Mouse (Mus musculus): ENCODE results near the gene Mrpl11. TPM values are rescaled to one million over a fixed set of nuclear protein-coding genes. Genes with fewer than 3 reads are reported as not detected.
"Not testable (repeated sequence)": the region's sequence is repeated elsewhere in the genome, so short reads cannot be mapped to it uniquely, and the experiment has no call there.

Gene Mrpl11
- total RNA-seq, 1 experiment from 2014 or later: 27.9 TPM

DNA sequence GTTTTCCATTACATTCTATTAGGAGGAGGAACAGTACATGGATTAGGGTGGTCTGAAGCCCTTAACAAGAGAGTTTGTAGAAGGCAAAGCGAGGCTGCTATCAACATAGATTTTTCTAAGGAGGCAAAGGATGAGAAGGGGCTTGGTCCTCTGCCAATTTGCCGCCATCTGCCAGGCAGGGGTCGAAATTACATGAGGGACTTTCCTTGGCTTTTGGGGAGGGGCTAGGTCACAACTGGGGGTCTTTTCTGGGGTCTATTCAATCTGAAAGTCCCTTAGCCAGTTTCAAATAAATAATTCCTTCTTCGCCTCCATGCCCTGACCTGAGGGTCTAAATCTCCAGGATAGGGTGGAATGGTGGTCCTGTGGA lies 28.3 kb downstream of the Mrpl11 start, which contains the start of gene Npas4:
Gene Npas4 (minus strand): TSS at position 61 of the 370 bp plus-strand sequence.
- no peak for ATAC-seq (replicated peaks; ENCODE audit: insufficient number of reproducible peaks, low FRiP score, low TSS enrichment, poor library complexity, severe bottlenecking)

DNA sequence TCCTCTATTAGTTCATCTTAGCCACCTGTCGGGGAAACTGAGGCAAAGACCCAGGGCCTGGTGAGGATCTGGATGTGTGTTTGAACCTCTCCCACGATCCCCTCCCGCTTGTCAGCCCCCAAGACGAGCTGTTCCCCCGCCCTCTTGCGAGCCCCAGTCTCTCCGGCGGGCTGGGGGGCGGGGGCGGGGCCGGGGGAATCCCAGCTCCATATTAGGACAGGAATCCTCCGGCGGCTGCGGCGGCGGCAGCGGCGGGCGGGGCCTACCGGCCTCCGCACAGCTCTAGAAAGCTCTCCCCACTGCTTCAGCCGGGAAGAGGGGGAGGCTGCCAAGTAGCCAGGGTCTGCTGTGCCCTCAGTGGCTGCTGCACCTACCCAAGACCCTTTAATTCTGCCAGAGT lies 28.8 kb downstream of the Mrpl11 start:
- no peak for ATAC-seq (replicated peaks; ENCODE audit: insufficient number of reproducible peaks, low FRiP score, low TSS enrichment, poor library complexity, severe bottlenecking)

DNA sequence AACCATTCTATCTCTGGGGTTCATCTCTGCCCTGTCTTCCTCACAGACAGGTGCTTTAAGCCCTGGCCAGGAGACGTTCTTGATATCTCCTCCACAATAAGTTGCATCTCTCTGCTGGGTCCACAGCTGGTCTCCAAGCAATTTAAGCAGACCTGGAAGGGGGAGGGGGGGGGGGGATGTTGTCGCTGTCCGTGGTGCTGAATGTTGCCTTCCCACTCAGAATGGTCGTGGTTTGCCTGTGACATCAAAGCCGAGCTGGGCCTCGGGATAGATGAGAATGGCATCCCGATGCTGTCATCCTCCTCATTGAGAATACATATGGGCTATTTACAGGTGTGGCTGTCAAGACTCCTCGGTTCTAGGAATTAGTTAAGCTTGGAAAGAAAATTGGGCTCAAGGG lies 30.4 kb downstream of the Mrpl11 start:
- ATAC-seq (replicated peaks; ENCODE audit: insufficient number of reproducible peaks, low FRiP score, low TSS enrichment, poor library complexity, severe bottlenecking): no peak

DNA sequence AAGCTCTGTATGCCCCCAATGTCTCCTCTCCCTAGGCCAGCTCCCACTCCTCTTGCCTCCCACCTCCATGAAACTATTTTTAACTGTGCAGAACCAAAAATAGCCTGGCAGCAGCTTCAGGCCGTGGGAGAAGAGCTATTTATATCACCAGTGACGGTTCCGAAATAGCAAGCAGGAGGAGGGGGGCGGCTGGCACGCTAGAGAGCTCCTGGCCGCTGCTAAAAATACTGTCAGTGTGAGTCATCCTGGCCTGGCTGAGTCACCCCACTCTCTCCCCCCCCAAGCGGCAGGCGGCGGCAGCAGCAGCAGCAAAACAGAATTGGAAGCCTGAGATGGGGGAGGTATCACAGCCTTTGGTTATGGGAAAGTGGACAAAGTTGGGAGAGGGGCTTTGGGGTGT lies 31.0 kb downstream of the Mrpl11 start:
- ATAC-seq (replicated peaks; ENCODE audit: insufficient number of reproducible peaks, low FRiP score, low TSS enrichment, poor library complexity, severe bottlenecking): no peak

DNA sequence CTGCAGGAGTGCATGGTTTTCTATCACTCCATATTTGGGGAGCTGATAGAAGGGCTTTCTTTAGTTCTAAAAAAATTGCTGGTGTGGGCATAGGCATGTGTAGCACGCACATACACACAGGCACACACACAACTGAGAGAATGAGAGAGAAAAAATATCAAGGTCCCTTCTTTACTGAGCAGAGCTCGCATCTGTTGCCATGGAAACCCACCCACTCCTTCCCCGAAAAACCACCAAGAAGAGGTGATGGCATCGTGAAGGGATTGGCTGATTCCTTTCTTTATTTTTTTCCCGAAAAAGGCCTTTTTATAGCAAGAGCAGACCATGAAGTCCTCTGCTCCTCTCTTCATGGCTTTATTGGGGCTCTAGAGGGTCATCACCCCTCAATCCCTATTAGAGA lies 32.1 kb downstream of the Mrpl11 start:
- no peak for ATAC-seq (replicated peaks; ENCODE audit: insufficient number of reproducible peaks, low FRiP score, low TSS enrichment, poor library complexity, severe bottlenecking)

DNA sequence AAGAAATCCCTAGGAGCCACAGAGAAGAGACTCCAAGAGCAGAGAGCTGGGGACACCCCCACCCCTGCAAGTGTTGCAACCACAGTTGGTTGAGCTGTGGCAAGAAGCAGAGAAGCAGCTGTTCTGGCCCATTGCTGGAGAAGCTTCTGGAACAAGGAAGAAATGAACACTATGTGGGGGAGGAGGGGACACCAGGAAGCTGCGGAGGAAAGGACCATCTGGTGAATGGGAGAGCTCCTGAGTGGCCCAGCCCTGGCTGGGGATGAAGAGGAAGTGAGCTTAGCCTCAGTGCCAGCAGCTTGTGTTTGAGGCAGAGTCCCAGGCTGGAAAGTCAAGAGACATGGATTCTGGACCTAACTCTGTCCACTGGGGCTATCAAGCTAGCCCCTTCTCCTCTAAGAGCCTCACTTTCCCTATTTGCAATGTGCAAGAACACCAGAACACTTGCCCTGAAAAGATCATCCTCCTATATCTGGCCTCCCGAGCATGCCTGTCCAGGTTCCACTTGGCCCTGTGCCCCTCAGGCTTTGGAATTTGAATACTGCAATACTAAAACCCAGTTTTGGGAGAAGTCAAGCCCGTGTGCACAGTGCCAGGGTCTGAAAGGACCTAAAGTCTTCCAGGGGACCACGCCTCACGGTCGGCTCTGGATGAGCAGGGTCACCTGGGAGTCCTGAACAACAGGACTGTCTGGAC lies 37.6 kb downstream of the Mrpl11 start:
- ATAC-seq (replicated peaks; ENCODE audit: insufficient number of reproducible peaks, low FRiP score, low TSS enrichment, poor library complexity, severe bottlenecking): no peak

DNA sequence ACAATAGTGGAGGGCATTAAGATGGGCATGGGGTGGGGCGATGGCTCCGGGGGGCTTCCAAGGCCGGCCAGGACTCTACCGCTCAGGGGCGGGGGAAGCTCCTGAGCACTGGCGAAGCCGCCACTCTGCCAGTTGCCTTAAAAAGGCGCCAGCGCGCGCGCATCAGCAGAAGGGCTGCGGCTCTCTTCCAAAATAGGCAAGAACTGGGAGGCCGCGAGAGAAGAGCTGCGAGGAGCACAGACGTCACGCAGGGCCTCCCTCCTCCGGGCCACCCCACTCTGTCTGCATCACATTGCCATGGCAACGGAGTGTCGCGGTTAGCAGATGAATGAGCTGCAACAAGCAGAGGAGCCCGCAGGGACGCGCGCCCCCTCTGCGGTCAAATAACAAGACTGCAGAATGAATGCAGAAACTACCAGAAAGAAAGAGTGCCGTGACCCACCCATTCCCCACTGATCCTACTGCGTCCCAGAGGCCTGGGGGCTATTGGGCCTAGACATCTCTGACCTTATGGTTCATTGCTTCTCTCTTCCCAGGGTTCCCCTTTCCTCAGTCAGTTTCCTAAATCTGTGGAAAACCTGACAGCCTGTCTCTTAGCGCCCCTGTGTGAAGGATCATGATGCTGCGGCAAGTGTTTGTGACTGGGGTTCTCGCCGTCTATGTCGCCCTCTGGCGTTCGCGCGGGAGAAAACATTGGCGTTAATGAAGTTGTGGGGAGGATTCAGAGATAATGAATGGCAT lies 39.9 kb downstream of the Mrpl11 start:
- ATAC-seq (replicated peaks; ENCODE audit: insufficient number of reproducible peaks, low FRiP score, low TSS enrichment, poor library complexity, severe bottlenecking): peak; percentile 78

DNA sequence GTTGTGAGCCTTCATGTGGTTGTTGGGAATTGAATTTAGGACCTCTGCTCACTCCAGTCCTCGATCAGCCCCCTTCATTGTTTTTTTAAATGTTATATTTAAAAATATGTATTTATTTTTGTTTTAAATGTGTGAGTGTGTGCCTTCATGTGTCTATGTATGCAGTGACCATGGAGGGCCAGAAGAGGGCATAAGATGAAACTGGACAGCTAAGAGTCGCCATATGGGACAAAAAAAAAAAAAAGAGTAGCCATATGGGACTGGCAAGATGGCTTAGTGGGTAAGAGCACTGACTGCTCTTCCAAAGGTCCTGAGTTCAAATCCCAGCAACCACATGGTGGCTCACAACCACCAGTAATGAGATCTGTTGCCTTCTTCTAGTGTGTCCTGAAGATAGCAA lies 41.7 kb downstream of the Mrpl11 start:
- ATAC-seq (replicated peaks; ENCODE audit: insufficient number of reproducible peaks, low FRiP score, low TSS enrichment, poor library complexity, severe bottlenecking): not testable (repeated sequence)

DNA sequence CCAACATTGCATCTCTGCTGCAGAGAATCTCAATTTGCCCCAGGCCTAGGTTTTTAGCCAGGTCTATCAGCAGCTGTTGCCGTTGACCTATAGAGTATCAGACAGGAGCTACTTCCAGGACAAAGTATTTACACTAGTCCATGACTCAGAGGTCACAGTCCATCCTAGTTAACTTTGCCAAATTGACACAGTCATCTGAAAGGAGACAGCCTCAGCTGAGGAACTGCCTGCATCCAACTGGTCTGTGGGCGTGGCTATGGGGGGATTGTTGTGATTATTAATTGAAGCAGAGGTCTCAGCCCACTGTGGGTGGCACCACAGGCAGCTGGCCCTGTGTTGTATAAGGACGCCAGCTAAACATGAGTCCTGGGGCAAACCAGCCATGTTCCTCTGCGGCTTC lies 43.0 kb downstream of the Mrpl11 start:
- no peak for ATAC-seq (replicated peaks; ENCODE audit: insufficient number of reproducible peaks, low FRiP score, low TSS enrichment, poor library complexity, severe bottlenecking)

DNA sequence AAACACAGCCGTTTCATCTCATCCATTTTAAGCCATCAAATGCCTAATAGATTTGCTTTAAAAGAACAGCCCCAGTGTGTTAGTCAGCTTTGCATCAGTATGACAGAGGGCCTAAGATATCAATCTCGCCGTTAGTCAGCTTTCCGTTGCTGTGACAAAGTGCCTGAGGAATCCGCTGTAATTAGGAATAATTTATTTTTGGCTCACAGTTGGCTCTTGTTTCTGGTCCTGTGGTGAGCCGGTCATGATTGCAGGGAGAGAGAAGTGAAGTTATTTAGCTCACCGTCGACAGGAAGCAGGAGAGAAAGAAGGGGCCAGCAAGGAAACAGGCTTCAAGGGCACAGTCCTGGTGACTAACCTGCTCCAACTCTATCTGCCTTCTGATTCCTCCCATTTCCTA lies 51.2 kb downstream of the Mrpl11 start:
- no peak for ATAC-seq (replicated peaks; ENCODE audit: insufficient number of reproducible peaks, low FRiP score, low TSS enrichment, poor library complexity, severe bottlenecking)

DNA sequence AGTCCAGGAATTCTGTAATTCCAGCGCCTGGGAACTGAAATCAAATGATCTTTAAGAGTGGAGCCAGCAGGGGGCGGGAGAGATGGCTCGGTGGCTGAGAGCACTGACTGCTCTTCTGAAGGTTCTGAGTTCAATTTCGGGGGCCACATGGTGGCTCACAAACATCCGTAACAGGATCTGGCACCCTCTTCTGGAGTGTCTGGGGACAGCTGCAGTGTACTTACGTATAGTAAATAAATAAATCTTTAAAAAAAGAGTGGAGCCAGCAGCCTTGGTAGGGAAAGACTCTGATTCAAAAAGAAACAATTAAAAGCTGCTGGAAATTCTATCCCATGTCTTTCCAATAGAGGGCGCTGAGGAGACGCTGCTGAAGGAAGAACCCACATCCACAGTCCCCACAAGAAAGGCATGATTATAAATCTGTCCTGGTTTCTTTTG lies 53.0 kb downstream of the Mrpl11 start:
- no peak for ATAC-seq (replicated peaks; ENCODE audit: insufficient number of reproducible peaks, low FRiP score, low TSS enrichment, poor library complexity, severe bottlenecking)

DNA sequence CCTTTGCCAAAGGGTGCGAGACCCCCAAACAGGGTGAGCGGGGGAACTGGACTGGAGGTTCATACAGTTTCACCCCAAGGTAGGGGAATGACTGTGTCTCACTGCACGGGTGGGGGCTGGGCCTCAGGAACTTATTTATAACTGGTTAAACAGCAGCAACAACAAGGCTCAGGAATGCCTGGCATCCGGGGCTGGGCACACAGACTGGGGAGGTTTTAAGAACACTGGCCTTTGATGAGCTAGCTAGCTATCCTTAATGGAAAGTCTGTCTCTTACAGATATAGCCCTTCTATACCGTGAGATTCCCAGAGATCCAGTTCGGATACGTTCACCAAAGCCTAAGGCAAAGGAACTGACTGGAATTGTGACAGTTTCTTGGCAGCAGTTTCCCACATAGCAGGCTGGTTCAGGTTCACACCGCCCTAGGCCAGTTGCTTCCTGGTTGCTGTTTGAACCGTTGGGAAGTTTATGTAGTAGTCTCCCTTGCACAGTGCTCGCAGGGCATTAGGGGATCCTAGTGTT lies 54.3 kb downstream of the Mrpl11 start:
- no peak for ATAC-seq (replicated peaks; ENCODE audit: insufficient number of reproducible peaks, low FRiP score, low TSS enrichment, poor library complexity, severe bottlenecking)

Other genes with a start within 250 kb of the Mrpl11 start
- 12.2 to 30.8 TPM (median 24.9 TPM) in 3 replicates for gene Rbm4b, start 205.7 kb upstream of the Mrpl11 start, total RNA-seq (2017)
- gene Rbm4, start 168.2 kb upstream of the Mrpl11 start, total RNA-seq (2017): 67.3 to 110 TPM (median 84.7 TPM) in 3 replicates
- 15.1 to 25.6 TPM (median 19.0 TPM) in 3 replicates for gene Gm21992, start 150.5 kb upstream of the Mrpl11 start, total RNA-seq (2017)
- gene Rbm14, start 150.5 kb upstream of the Mrpl11 start, total RNA-seq (2017): 6.2 to 21.3 TPM (median 6.9 TPM) in 3 replicates
- 18.7 to 42.7 TPM (median 33.6 TPM) in 3 replicates for gene Ccs, start 122.8 kb upstream of the Mrpl11 start, total RNA-seq (2017)
- gene Ccdc87, start 122.8 kb upstream of the Mrpl11 start, total RNA-seq (2017): not detected in 3 replicates
- gene Ctsf, start 107.0 kb upstream of the Mrpl11 start, total RNA-seq (2017): 0.39 TPM in 1 of 3 replicates, not detected in the others
- gene Actn3, start 84.2 kb upstream of the Mrpl11 start, total RNA-seq (2017): 0.10 to 1.7 TPM in 2 of 3 replicates, not detected in the other
- gene Zdhhc24, start 83.5 kb upstream of the Mrpl11 start, total RNA-seq (2017): 5.2 to 12.4 TPM (median 10.3 TPM) in 3 replicates
- 0.29 TPM in 1 of 3 replicates, not detected in the others for gene Bbs1, start 55.5 kb upstream of the Mrpl11 start, total RNA-seq (2017)
- gene Dpp3, start 33.9 kb upstream of the Mrpl11 start, total RNA-seq (2017): 38.4 to 56.8 TPM (median 49.0 TPM) in 3 replicates
- gene Peli3, start 19.0 kb upstream of the Mrpl11 start, total RNA-seq (2017): not detected in 3 replicates
- not detected in 3 replicates for gene Npas4, start 28.2 kb downstream of the Mrpl11 start, total RNA-seq (2017)
- gene Slc29a2, start 61.7 kb downstream of the Mrpl11 start, total RNA-seq (2017): 0.97 TPM in 1 of 3 replicates, not detected in the others
- gene B4gat1, start 76.7 kb downstream of the Mrpl11 start, total RNA-seq (2017): 5.1 to 6.9 TPM in 2 of 3 replicates, not detected in the other
- gene AC124502.3, start 76.7 kb downstream of the Mrpl11 start, total RNA-seq (2017): 4.3 TPM in 1 of 3 replicates, not detected in the others
- 16.6 to 60.3 TPM (median 46.3 TPM) in 3 replicates for gene Brms1, start 79.2 kb downstream of the Mrpl11 start, total RNA-seq (2017)
- 0.19 to 0.68 TPM (median 0.21 TPM) in 3 replicates for gene Rin1, start 88.3 kb downstream of the Mrpl11 start, total RNA-seq (2017)
- not detected in 3 replicates for gene Cd248, start 105.9 kb downstream of the Mrpl11 start, total RNA-seq (2017)
- 0.67 to 7.8 TPM (median 3.3 TPM) in 3 replicates for gene Tmem151a, start 123.4 kb downstream of the Mrpl11 start, total RNA-seq (2017)
- 10.4 to 13.3 TPM (median 10.5 TPM) in 3 replicates for gene Yif1a, start 126.4 kb downstream of the Mrpl11 start, total RNA-seq (2017)
- gene Cnih2, start 136.4 kb downstream of the Mrpl11 start, total RNA-seq (2017): 0.32 TPM in 1 of 3 replicates, not detected in the others
- gene Rab1b, start 144.9 kb downstream of the Mrpl11 start, total RNA-seq (2017): 87.3 to 123 TPM (median 101 TPM) in 3 replicates
- 9.2 to 25.6 TPM (median 17.2 TPM) in 3 replicates for gene Klc2, start 156.4 kb downstream of the Mrpl11 start, total RNA-seq (2017)

All from monocyte, adult 5-6 weeks (primary cell).